Mouse (Mus musculus) ovary, adult 18-20 months (tissue): ENCODE data around the gene Naga.
"Not testable (repeated sequence)": the region's sequence is repeated elsewhere in the genome, so short reads cannot be mapped to it uniquely, and the experiment has no call there.

Source experiments
- DNase-seq: peaks from one replicate; pipeline ENCODE4 v3.0.0; 2022; ENCODE audit warnings: low spot score, mixed read lengths

Gene Naga

DNA sequence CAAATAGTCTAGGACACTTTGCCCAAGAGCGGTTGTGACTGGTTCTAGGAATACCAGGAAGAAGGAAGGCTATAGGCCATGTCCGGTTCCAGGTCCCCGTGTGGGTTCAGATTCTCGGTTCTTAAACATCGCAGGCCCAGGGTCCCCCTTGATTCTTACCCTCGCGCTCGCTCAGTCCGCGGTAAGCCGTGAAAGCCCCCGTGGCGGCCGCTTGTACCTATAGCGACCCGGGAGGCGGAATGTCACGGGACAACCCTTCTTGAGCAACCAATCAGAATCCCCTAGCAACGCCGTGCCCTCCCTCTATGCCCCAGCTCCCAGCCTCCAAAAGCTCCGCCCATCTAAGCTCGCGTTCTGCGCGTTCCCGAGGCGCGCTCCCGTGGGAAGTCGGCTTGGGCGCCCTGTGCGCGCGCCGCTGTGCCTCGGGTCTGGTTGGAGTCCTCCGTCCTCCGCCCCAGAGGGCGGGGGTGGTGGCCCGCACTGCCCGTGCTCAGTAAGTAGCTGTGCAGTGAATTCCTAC is at the start of gene Naga, which contains the start of the genes Pheta2 and Smdt1:
Gene Naga, minus strand, starts transcription at position 333 of the 520 bp plus-strand sequence.
Gene Pheta2, plus strand, starts transcription at position 350 of the 520 bp plus-strand sequence.
Gene Smdt1, plus strand, starts transcription at position 367 of the 520 bp plus-strand sequence.
- peak; percentile 92 for DNase-seq

DNA sequence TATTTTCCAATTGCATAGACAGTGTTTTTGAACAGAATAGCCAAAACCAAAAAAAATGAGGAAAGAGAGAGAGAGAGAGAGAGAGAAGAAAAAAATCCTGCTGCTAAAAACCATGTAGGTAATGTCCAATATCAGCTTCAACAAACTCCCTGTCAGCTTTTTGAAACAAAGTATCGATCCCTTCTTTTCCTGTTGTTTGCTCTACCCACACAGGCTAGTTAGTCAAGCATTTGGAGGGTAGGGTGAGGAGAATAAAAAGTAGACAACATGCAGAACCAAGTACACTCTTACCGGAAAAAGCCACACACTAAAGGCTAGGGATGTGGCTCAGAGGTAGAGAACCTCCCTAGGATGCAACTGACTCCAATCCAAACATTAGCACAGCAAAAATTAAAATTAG is 47.0 kb upstream of the Naga start:
- no peak for DNase-seq

- no peak for DNase-seq
These were observed 43.7 kb upstream of the Naga start for GRCm38 (mm10) chr15:82382441-82382840.

DNA sequence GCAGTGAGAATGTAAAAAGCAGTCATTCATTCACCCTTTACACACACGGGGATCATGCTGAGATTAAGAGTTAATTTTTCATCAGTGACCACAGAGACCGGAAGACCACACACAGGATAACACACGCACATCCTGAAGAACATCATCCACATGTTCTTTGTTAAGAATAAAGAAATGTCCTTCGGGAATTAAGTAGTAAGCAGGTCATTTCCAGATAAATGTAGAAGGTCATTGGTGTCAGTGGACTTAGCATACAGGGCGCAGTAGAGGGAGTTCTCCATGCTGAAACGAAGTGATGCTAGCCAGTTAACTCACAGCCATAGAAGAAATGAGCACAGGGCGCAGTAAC is 42.0 kb upstream of the Naga start:
- DNase-seq: no peak

- peak; percentile 55 for DNase-seq
These were observed 41.4 kb upstream of the Naga start, which contains the start of gene Cyp2d22 for GRCm38 (mm10) chr15:82379871-82380713. Cyp2d22 (minus strand) TSS chr15:82380260.

GRCm38 (mm10) chr15:82379511-82379870 is 40.8 kb upstream of the Naga start:
- no peak for DNase-seq

DNA sequence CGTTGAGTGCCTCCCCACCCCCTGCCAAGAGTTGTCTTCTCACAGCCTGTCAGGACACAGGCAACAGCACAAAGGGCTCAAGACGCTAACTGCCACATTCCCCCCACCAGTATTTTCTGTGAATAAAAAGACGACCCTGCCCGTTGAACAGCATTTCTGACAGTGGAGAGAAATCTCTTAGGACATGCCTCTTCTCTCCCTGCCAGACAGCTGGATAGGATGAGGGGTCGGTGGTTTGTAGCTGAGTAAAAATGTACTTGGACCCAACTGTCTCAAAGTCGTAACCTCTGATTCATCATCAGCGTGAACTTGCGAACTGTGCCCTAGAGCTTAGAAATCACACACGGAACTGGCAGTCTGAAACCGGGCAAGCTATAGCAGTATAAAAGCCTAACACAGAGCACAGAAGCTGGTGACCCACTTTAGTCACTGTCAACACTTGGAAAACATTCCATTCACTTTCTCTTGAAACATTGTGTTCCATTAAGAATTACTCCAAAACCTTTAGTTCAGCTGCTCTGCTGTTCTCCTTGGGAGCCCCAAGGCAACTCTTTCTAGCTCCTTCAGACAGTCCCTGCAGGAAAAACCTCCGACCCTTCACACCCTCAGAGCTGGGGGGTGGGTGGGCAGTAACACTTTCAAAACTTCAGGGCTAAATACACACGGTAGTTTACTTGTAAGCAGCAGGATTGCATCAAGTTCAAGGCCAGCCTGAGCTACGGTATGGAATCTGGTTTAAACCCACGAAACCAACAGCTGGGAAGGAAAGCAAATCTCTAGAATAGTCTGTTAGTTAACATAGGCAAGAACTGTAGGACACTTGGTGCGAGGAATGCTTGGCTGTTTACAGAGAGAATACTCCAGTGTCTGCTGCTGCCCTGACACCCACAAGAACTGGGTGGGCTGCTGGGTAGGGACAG is 39.8 kb upstream of the Naga start:
- DNase-seq: no peak

DNA sequence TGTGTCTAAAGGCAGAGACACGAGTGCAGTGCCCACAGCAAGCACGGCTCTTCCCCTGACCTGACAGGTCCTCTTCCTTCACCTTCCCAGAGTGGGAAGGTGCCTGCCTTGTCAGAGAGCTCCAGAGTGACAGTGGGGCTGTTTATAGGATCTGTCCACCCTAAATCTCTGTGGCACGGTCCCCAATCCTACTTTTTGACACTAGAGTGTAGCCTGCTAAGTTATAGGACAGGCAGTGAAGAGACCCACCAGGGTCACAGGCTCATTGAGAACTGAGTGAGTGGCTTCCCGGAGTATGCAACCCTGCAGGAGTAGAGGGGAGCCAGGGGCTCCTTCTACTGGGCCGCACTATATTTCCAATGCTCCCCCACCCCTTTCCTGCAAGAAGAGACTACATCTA is 39.0 kb upstream of the Naga start:
- DNase-seq: no peak

GRCm38 (mm10) chr15:82376393-82377138 is 37.8 kb upstream of the Naga start:
- DNase-seq: peak; percentile 44

GRCm38 (mm10) chr15:82375855-82376254 is 37.1 kb upstream of the Naga start:
- no peak for DNase-seq

DNA sequence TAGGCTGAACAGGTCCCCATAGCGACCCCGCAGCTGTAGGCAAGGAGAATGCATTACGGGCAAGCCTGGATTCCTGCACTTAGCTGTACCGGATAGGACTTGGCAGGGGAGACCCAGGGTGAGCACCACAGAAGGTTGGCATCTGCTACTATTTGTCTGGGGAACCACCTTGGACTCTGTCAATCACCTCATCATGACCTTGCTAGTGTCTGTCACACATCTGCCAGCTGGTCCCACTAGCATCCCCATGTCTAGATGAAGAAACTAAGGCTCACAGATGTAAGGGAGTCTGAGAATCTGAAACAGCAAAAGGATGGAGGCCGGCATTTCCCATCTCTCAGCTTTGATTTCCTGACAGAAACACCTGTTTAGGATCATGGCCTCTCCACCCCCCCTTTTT is 35.7 kb upstream of the Naga start:
- DNase-seq: no peak

DNA sequence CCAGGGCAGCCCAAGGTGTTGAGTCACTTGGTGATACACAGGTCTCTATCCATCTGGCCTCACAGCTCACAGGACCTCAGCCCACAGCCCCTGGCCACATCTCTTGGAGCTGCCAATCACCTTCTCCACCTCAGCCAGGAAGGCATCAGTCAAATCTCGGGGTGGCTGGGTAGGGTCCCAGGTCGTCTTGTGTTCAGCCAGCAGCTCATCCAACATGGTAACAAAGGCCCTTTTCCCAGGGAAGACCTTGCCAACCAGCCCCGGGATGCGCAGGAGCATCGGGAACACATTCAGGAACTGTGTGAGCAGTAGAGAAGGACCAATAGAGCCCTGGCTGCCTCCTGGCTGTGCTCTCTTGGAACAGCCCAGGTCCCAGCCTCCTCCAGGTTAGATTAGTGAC is 34.3 kb upstream of the Naga start:
- DNase-seq: no peak

- DNase-seq: no peak
These were observed 33.7 kb upstream of the Naga start for GRCm38 (mm10) chr15:82372446-82372845.

GRCm38 (mm10) chr15:82368851-82369250 is 30.1 kb upstream of the Naga start:
- no peak for DNase-seq

DNA sequence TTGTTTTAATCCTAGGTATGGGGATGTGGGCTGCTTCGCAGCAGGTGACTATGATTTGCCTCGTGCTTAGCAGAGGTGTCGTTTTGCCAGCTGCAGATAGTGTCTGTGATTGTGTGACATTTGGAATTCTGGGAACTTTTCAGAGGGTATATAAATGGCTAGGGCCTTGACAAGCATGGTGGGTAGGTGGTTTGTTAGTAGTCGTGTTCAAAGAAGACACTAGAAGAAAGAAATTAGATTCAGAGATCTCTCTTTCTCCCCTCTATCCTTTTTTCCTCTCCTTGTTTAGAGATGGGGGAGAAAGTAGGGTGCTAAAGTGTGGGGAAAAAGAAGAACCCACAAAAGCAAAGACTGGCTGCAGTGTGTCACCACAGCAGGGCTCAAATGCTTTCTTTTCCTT is 29.4 kb upstream of the Naga start:
- DNase-seq: no peak

- not testable (repeated sequence) for DNase-seq
These were observed 25.8 kb upstream of the Naga start for GRCm38 (mm10) chr15:82364561-82364960.

DNA sequence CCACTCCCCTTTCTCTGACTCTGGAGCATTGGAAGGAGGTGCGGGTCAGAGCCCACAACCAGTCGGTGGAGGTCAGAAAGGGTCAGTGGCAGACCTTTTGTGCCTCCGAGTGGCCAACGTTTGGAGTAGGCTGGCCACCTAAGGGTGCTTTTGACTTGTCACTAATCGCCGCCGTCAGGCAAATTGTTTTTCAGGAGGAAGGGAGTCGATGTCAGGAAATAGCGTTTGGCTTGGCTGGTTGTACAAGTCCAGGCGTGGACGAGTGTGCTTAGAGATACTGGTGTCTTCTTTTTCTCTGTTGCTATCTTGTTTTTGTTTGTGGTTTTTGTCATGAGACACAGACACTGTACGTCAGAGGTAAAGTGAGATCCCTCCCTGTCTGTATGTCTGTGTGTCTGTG is 25.1 kb upstream of the Naga start:
- DNase-seq: not testable (repeated sequence)

DNA sequence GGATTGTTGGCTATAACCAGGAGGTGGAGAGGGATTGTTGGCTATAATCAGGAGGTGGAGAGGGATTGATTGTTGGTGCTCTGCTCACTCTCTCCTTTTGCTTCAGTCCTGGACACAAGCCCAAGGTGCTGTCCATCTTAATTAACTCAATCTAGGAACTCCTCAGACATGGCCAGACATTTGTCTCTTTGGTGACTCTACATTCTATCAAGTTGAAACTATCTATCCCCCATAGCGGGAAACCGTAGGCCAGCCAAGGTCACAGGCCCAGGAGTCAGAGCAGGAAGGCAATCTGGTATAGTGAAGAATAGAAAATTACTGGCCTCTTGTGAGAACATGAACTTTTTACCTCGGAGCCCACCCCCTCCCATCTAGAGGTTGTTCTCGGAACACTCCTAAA is 23.5 kb upstream of the Naga start:
- DNase-seq: no peak

GRCm38 (mm10) chr15:82361459-82362018 is 22.8 kb upstream of the Naga start:
- DNase-seq: peak; percentile 22

DNA sequence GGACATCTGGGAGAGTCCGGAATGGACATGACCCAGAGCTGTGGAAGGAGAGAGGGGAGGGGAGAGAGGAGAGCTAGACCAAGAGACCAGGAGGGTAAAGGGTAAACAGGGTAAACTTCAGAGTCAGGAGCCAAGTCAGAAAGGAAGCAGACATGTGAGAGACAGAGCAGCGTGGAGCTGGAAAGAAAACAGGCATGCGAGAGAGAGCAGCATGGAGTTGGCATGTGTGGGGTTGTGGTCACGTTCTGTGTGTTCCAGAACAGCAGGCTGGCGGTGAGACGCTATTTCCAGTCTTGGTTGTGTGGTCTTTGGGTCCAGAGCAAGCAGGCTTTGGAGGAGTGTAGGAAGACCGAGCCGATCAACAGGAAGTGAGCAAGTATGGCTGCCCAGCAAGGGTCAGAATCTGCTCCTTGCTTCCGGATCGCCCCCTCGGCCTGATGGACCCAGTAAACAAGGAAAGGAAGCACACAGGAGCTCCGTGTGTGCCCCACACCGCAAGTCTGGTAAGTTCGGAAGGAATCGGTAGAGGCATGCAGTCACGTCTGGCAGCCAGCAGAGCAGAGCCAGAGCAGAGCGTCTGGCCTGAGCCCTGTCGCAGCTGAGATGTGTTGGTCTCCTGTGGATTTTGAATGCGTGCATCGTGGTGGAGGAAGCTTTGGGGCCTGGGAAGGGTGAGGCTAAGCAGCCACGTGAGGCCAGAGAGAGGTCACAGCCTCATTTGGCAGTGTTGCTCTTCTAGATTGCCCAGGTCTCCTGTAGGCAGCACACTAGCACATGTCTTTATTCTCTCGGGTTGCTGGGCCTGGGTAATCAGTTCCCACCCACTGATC is 19.9 kb upstream of the Naga start:
- no peak for DNase-seq
